Mouse (Mus musculus) adipocyte (in vitro differentiated cells): Measurements from ENCODE around the gene Ebf1.

Experiments used
- DNase-seq: peaks from one replicate; pipeline ENCODE4 v3.0.0-alpha.2; 2016; ENCODE audit warnings: low spot score

Ebf1 gene

DNA sequence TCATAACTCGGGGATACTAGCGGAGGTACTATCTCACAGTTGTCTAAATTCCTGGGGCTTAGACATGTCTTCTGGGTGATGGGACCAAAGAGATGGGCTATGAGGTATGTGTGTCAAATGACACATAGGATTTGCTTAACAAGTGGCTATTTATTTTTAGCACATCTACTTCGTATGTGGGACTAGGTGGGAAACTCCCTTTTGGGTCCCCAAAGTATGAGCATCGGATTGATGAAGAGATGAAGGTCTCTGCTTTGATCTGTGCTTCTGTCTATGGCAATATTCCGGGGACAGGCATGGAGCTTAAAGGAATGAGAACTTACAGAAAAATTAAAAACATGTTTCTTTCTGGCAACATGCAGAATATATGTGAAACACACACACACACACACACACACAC is 44.8 kb downstream of the Ebf1 start:
- no peak for DNase-seq

DNA sequence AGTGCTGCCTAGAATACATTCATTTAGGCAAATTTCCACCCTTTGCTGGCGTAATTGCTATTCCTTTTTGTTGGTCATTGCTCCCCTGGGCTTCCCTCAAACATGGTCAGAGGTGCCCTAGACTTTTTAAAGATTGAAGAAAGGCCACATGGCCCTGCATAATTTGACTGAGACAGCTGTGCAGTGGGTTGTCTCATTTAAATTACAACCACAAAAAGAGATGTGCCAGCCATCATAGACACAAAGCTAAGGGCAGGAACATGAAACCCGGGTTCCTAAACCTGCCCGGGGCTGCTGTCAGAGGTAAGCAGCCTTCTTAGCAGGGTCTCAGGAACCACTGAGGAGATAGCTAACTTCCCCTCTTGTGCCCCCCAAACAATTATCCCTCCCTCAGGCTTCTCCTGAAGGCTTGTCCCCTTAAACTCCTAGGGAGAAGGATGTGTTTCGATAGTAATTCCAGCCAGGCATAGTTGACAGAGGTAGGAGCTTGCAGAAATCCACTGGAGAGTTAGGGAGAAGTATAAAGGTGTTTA is 46.6 kb downstream of the Ebf1 start:
- no peak for DNase-seq

DNA sequence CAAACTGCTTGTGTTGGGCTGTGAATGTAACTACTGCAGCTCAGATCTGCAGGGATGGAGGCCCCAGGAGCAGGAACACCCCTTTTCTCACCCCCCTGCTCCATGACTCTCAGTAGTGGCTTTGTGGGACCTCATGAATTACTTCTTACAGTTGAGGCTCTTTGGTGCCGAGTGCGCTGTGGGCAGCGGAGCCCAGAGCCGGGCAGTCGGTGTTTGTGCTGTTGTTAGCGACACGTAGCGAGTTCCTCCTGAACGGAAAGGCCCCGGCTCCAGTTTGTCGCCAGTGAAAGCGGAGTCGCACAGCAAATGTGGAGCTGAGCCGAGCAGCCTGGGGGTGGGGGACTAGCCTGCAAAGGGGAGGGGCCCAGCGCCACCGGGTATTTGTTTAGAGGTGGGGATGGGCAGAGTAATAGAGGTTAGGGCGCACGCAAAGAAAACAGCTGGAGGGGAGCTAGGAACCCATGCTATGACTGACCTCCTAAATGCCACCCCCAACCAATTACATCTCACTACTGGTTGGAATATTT is 48.1 kb downstream of the Ebf1 start:
- DNase-seq = no peak

DNA sequence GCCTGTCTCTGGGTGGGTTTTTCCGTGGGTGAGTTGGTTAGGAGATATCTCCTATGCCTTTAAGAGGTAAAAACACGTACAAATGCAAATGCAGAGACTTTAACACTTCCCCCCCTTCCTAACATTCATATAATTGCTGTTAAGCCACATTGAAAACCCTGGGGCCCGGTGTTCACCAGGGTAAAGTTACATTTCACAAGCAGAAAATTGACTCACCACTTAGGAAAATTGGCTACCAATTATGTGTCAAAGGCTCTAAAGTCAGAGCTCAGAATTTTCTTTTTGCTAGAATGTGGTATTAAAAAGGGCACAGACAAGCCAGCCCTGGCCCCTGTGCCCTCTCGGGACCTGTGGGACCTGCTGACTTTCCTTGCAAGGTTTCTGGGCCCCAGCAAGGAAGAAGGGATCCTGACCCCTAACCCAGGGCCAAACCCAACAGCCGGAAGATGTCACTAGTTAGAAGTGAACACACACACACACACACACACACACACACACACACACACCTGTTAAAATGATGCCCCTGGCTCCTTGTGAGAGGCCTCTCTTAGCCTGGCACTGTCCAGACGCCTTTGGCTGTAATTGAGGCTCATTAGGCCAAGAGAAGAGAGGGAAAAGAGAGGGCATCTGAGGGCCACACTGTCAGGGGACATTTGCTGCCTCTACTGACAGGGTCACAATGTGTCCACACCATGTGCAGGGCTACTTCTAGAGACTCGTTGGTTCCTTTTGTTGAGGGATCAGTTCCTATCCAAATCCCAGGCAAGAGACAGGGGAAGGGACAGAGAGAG is 48.8 kb downstream of the Ebf1 start:
- peak; percentile 85 for DNase-seq

DNA sequence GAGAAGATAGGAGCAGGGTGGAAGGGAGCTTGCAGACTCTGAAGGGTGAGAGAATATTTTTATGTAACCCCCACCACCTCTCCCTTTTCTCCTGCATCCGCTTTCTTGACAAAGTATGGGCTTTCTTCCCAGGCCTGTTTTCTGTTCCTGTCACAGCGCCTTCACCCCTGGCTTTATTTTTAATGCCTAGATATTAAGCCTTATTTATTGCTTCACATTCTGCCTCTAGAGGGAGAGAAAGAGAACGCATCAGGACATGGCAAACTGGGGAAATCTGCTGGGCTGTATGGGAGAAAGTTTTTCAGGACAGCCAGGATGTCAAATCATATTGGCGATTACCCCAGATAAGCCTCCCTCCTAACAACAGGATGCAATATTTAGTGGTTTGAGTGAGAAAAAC is 49.6 kb downstream of the Ebf1 start:
- DNase-seq = peak; percentile 89

DNA sequence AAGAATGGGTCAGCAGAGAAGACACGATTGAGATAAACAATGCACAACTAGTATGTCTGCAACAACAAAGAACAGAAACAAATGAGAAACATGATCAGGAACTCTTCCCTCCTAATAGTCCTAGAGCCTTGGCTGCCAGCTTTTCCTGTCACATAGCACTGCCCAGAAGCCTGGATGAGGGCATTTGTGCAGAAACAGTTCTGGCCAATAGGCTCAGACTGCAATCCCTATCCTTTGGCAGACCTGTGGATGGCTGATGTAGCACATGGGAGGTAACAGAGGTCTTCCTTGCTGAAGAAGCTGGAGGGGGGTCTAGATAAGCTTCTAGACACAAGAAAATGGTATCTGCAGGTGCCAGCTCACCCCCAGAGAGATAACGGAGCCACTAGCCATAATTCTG is 64.2 kb downstream of the Ebf1 start:
- DNase-seq = no peak

DNA sequence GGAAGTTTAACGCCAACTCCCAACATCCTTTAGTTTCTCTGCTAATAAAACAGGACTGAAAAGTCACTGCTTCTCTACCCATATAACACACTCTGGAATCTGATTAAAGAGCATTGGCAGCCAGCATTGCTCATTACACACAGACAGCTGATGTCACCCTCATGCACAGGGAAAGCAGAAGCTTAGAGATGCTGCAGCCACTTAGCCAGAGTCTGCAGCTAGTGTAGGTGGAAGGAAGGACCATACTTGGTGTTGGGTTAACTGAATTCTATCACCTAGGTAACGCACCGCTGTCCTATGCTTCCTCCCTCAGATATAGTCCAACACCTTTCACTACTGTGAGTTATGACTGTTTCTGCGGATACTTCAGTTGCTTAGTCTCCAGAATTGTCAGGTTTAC is 64.9 kb downstream of the Ebf1 start:
- DNase-seq = no peak

DNA sequence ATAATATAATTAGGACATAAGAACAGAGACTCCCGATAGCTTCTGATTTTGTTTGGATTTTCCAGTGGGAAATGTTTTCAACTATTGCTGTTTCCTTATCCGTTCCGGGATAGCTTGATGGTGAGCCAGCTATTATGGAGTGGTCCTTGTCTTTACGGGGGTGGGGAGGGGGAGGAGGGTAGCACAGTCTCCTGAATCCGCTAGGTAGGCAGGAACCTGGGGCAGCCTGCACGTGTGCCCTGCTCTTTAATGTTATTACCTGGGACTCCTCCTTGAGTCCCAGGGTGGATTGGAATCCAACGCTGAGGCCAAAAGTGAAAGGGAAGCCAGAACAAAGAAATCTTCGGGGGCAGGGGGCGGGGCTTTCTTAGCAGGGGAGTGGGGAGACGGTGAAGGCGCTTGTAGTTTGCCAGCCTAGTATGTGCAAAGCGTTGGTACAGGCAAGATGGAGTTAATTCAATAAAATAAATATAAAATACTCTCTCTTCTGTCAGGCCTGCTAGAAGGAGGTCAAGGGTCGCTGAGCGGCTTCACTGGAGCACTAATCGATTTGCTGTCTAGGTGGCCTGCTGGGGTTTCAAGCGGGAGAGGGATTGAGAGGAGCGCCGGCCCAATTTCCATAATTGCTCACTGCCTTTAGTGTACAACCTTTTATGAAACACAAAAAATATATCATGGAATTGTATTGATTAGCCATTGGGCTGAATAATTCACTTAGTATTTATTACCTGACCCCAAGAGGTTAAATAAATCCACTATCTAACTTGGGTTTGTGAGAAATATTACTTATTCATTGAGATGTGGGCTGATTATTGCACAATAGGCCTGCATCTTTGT is 65.8 kb downstream of the Ebf1 start:
- no peak for DNase-seq

DNA sequence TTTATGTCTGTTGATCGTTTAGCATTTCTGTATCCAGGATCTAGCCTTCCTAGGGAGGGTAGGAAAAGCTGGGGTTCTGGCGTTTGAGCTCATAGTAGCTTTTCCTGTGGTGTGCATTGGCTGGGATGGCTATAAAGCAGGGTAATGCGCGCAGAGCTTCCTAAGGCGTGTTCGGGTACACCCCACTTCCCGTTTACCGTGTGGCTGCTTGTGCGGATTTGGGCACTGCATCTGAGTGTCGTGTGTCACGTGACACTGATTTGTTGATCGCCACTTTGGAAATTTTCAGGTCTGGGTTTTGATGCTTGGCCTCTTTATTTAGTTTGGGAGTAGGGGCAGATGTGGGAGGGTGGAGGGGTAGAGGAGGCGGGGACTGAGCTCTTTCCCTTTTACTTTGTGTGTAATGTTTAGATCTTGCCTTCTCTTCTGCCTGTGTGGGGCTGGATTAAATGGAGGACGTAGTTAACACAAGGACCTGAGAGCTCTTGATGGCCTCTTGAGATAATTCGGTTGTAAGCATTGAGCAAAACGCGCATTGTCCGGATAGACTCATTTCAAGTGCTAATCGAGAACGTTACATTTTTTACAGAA is 67.5 kb downstream of the Ebf1 start:
- no peak for DNase-seq

DNA sequence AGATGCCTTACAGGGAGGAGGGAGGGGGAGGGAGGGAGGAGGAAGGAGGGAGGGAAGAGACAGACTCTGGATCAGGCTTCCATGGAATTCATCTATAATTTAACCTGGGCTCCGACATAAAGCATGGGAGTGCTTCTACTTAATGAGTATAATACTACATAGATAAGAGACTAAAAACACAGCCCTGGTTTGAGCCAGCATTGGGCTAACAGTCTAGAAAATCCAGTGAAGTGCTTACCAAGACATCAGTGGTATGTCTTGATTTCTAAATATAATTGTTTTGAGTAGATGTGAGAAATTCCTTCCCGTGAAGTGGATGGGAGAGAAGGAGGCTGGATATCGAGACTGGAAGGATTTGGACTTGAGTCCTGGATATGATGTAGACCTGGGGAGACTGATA is 68.0 kb downstream of the Ebf1 start:
- DNase-seq = no peak

DNA sequence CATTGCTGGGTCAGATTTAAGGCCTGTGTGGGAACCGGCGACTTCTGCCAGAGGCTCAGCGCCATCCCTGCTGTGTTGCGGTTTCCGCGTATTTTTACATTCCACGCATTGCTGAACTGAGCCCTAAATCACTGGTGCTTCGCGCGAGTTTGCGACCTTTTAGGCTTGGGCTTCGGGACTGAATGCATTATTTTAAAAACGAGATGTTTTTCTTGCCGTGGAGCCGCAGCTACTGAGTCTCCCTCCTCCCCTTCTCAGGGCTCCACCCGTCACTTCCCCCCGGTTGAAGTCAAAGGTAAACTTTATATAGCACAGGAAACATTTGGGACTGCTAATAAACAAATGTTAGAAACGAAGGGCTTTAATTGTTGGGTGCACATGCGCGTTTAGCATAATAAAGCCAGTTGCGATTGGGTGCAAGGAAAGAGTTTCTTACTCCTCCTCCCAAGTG is 68.8 kb downstream of the Ebf1 start:
- no peak for DNase-seq

DNA sequence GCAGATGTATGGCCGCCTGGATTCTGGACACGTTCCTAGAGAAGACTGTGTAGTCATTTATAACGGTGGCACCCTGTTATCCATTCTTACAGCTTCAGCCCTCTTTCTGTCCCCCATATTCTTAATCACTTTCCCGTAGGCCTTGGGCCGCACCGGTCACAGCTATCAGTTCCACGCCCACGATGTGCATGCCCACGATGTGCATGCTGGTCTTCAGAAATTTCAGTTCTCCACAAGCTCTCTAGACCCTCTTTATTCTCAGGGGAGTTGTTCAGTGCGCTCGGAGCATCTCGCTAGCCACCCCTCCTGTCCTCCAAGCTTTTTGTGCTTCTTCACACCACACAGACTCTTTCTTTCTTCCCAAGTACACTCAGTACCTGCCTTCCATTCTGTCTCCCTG is 69.3 kb downstream of the Ebf1 start:
- DNase-seq = no peak

DNA sequence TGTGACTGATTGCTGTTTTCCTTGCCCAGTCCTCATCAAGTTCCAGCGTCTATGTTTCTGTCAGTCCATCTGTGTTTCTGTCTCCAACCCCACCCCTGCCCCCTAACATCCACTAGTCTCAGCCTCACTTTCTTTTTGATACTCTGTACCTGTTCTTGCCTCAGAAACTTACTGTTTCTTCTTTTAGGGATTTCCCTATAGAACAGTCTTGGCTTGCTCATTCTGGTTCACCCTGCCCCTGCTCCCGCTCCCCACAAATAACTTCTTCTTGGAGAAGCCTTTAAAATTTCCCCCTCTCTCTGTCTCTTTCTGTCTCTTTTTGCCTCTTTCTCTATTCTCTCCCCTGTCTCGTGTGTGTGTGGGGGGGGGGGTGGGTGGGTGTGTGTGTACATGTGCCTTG is 71.4 kb downstream of the Ebf1 start:
- DNase-seq = no peak

DNA sequence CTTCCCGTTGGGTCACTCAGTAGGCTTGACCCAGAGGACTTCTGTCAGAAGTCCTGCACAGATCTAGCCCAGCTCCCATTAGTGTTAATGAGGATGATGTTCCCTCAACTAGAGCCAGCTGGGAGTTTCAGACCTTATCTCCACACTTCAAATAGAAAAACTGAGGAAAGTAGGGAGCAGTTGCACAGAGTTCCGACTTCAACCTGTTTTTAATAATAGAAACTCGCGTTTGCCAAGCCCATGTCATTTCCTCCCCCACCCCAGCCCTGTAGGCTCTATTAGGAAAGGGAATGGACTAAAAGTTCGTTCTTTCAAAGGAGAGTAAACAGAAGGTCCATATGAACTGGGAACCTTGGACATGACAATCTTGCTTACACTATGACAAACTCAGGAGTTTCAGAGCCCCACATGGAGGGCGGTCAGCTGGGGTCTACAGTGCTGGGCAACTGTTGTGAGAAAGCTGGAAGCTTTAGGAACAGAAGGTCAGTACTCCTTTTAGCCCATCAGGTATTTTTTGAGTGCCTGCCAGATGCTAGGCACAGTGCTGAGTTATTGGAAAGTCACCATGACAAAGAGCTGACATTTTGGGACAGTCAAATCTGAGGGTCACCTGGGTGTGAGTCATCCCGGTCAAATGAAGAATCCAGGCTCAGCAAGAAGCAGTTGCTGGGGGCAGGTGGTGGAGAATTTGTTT is 72.6 kb downstream of the Ebf1 start:
- DNase-seq = no peak

DNA sequence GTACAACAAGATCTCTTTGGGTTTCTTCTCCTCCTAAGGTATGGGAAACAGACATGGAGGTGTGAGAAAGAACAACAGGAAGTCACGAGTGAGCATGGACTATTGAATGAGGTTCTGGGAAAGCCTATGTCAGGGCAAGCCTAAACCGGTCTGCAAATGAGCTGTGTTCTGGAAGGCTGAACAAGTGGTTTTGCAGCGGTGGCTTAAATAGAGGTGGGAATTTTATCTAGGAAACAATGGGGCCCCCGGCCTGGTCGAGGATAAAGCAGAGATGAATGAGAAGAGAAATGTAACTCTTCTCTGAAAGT is 73.1 kb downstream of the Ebf1 start:
- DNase-seq = no peak

DNA sequence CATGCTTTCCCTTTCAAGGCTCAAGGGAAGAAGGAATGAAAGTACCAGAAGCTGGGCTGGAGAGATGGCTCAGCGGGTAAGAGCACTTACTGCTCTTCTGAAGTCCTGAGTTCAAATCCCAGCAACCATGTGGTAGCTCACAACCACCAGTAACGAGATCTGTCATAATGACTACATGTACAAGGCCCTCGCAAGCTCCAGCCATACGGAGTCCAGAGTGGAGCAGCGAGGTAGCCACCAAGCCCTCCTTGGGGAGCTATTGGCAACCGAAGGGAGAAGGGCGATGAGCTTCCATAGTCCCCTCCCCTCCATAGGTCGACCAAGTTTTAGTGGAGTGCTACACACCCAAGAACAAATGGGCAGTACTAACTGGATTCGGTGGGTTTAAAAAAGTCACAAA is 78.3 kb downstream of the Ebf1 start:
- DNase-seq = no peak

DNA sequence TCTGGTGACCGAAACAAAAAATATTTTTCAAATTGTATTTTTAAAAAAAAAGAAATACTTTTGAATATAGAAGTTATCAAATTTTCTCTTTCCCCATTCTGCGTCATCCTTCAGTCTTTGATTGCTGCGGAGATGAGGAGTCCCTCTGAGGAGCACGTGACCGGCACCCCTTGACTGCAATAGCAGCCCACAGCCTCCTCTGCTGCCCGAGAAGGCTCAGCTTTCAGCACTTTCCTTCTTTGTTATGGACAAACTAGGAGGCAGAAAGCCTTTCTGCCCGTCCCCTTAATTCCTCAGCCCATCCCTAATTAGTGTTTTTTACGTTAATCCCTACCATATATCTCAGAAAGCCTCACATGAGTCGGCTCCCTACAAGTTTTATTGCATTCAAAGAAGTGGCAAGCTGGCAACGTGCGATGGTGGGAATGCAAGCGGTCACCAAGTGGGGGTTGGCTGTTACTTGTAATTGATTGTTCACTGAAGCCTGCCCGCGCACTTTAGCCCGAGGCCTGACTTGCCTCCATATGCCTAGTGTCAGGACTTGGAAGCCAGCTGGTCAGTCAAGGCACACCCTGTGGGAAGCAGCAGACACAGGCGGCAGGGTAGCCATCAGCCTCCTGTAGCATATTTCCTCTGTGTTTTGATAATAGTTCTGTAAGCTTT is 79.6 kb downstream of the Ebf1 start:
- DNase-seq = no peak

DNA sequence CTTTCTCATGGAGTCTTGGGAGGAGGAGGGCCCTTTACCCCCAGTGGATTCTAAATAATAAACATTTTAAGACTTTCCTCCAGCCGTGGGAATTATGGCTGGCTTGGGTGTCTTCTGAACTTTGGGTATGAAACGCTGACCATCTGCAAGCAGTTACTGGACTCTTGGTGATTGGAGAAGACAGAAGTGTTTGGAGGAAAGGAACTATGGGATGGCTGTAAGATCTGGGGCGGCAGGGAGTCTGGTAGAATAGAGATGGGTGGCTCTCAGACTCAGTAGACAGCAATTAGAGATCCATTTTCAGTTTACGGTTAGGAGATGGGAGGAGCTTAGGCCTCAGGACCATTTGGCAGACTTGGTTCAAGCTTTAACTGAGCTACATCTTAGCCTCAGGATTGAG is 83.1 kb downstream of the Ebf1 start:
- DNase-seq = no peak

DNA sequence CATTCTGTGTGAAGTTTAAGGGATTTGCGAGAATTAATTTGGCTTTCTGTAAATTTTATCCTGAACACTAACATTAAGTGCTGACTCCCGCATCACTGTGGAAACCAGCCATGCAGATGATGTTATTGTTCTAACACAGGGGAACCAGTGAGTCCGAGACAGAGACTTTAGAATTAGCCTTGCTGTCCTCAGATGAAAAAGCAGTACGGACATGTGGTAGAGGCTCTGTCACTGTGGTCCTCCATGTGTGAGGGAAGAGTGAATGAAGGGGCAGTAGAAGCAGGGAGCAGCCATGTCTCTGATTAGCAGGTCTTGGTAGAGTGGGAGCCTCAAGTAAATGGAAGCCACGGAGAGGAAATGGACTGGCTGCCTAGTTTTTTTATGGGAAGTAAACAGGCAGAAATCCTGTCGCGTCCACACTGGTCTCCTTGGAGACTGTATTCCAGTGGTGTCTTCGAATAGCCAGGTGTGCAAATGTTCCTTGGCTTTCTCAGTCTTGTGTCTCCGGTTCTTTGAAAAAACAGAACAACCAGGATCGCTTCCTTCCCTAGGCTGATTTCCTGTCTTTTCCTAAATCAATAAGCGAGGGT is 84.2 kb downstream of the Ebf1 start:
- DNase-seq = no peak

DNA sequence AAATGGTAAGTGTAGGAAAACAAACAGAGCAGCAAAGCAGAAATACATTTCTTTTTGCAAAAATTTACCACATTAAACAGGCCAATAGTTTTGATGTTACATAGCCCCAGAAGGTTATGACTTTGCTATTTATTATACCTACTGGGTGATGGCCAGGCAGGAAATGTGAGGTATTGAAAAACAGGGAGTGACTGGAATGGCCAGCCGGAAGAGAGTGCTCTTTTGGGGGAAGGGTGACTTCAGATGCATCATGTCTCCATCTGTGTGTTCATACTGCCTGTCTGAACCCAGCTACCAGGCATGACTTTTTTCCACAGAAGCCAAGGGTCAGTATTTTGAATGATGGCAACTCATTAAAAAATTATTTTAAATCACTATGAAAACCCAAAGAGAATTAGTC is 84.7 kb downstream of the Ebf1 start:
- DNase-seq = no peak
